Mouse (Mus musculus): ENCODE results near the gene Gm20388. TPM values are rescaled to one million over a fixed set of nuclear protein-coding genes. Genes with fewer than 3 reads are reported as not detected.

The Gm20388 gene
- polyA plus RNA-seq, 1 experiment from 2014 or later: 5.3 TPM

DNA sequence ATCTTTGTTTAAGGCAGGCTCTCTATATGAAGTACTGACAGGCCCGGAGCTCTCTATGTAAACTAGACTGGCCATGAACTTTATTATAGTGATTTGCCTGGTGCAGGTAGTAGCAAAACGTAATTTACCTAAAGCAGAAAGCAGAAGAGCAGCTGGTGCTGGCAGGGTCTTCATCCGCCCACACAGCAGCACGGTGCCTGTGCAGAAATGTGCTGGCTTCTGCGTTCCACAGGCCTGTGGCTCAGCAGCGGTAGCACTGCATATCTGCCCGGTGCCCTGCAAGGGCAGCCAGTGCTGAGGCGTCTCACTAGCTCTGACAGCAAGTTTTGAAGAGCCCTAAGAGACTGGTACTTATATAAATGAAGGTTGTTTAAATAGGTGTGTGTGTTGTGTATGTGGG, 44.7 kb downstream of the Gm20388 start:
- ATAC-seq (replicated peaks; ENCODE audit: low FRiP score) (no peak), DNase-seq (ENCODE audit: low spot score) (no peak)
- H3K9ac ChIP-seq (ENCODE audit: low read depth, low read length): no peak overlapping the region
- WGBS: 92% methylated on average over 8 of the region's 8 CpGs
- H3K27me3 ChIP-seq (replicated peaks; ENCODE audit: control insufficient read depth, insufficient read depth, low read length): no peaks in the 10 kb centered on the region
- no peaks in the 10 kb centered on the region for H3K4me1 ChIP-seq (replicated peaks; ENCODE audit: control insufficient read depth, insufficient read depth, low read length)
- no peak overlapping the region for H3K4me3 ChIP-seq (ENCODE audit: low read depth, low read length)
- no peak overlapping the region for H3K4me2 ChIP-seq
- H3K9me3 ChIP-seq (ENCODE audit: control insufficient read depth, low read length): no peaks in the 10 kb centered on the region
- no peak overlapping the region for H3K27ac ChIP-seq (ENCODE audit: low read depth, low read length)
- H3K36me3 ChIP-seq (ENCODE audit: control insufficient read depth, insufficient read depth, low read length): peaks cover 59% of the 10 kb centered on the region

DNA sequence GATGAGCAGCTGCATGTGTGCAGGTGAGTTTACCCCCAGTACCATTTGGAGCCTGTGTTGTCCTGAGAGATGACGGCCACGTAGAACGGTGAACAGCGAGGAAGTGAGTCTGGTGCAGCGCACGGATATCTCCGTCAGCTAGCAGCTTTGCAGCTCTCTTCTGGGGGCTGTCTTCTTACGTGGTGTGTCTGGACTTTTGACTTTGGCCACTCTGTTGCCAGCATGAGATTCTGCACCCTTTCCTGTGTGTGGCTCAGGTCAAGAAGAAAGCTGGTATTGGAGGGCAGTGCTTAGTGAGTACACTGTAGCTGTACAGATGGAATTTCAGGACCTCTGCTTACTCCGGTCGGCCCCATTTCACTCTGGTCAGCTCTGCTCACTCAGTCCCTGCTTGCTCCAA, 47.4 kb downstream of the Gm20388 start:
- Histone ChIP-seq H3K36me3 (ENCODE audit: control insufficient read depth, insufficient read depth, low read length) (peaks cover 42% of the 10 kb centered on the region), H3K4me1 (replicated peaks; ENCODE audit: control insufficient read depth, insufficient read depth, low read length) (no peaks in the 10 kb centered on the region), H3K27me3 (replicated peaks; ENCODE audit: control insufficient read depth, insufficient read depth, low read length) (no peaks in the 10 kb centered on the region), H3K4me3 (ENCODE audit: low read depth, low read length) (no peak overlapping the region), H3K9me3 (ENCODE audit: control insufficient read depth, low read length) (no peaks in the 10 kb centered on the region), H3K4me2 (no peak overlapping the region), H3K9ac (ENCODE audit: low read depth, low read length) (no peak overlapping the region), H3K27ac (ENCODE audit: low read depth, low read length) (no peak overlapping the region)
- ATAC-seq (replicated peaks; ENCODE audit: low FRiP score) (no peak), DNase-seq (ENCODE audit: low spot score) (no peak)
- WGBS: 96% methylated on average over 10 of the region's 10 CpGs

DNA sequence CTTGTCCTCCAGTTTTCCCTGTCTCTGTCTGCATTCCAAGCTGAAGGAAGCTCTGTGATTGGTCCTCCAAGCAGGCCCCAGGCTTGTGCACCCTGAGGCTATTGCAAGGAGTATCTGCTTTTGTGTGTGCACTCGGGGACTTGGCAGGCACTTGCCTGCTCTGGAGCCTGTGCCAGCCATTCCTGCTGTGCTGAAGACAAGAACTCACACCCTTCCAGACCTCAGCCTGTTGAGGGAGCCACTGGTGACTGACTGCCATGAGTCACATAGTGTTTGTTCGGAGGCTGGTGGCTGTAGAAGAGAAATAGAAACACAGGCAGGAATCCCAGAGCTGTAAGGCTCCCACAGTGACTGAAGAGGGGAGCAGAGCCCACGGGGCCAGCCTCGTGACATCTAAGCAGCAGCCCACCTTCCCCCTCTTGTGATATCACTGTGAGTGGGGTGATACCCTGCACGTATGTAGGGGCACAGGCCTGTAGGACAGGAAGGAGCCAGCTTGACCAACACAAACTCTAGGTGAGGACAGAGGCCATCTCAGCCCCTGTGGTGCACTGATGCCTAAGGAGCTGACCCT, 50.0 kb downstream of the Gm20388 start:
- 62% methylated on average over 5 of the region's 5 CpGs for WGBS
- no peak for DNase-seq (ENCODE audit: low spot score)
- Histone ChIP-seq H3K4me3 (ENCODE audit: low read depth, low read length) (no peak overlapping the region), H3K27me3 (replicated peaks; ENCODE audit: control insufficient read depth, insufficient read depth, low read length) (no peaks in the 10 kb centered on the region), H3K9me3 (ENCODE audit: control insufficient read depth, low read length) (no peaks in the 10 kb centered on the region), H3K9ac (ENCODE audit: low read depth, low read length) (no peak overlapping the region), H3K27ac (ENCODE audit: low read depth, low read length) (no peak overlapping the region), H3K4me1 (replicated peaks; ENCODE audit: control insufficient read depth, insufficient read depth, low read length) (no peaks in the 10 kb centered on the region), H3K4me2 (no peak overlapping the region), H3K36me3 (ENCODE audit: control insufficient read depth, insufficient read depth, low read length) (peaks cover 21% of the 10 kb centered on the region)
- ATAC-seq (replicated peaks; ENCODE audit: low FRiP score): no peak

DNA sequence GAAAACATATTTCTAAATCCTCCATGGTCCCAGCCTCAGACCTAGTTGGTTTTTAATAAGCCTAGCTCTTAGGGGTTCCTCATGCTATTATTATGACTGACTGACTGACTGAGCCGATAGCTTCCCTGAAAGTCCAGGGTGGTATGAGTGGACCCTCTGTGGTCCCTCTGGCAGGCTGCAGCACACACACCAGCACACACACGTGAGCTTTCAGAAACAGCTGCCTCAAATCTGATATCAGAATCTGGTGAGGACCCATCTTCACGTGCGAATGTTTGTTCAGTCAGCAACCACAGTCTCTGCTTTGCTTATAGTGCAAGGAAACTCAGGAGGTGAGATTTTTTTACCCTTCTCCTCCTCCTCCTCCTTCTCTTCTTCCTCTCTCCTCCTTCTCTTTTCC, 54.2 kb downstream of the Gm20388 start:
- 71% methylated on average over 4 of the region's 4 CpGs for whole genome bisulfite sequencing
- Histone ChIP-seq H3K9ac (ENCODE audit: low read depth, low read length) (no peak overlapping the region), H3K4me3 (ENCODE audit: low read depth, low read length) (no peak overlapping the region), H3K27me3 (replicated peaks; ENCODE audit: control insufficient read depth, insufficient read depth, low read length) (no peaks in the 10 kb centered on the region), H3K4me2 (no peak overlapping the region), H3K36me3 (ENCODE audit: control insufficient read depth, insufficient read depth, low read length) (no peaks in the 10 kb centered on the region), H3K27ac (ENCODE audit: low read depth, low read length) (no peak overlapping the region), H3K9me3 (ENCODE audit: control insufficient read depth, low read length) (peaks cover 4% of the 10 kb centered on the region; the same call in 1 of the 2 replicates), H3K4me1 (replicated peaks; ENCODE audit: control insufficient read depth, insufficient read depth, low read length) (no peaks in the 10 kb centered on the region)
- no peak for DNase-seq (ENCODE audit: low spot score)
- ATAC-seq (replicated peaks; ENCODE audit: low FRiP score): no peak

DNA sequence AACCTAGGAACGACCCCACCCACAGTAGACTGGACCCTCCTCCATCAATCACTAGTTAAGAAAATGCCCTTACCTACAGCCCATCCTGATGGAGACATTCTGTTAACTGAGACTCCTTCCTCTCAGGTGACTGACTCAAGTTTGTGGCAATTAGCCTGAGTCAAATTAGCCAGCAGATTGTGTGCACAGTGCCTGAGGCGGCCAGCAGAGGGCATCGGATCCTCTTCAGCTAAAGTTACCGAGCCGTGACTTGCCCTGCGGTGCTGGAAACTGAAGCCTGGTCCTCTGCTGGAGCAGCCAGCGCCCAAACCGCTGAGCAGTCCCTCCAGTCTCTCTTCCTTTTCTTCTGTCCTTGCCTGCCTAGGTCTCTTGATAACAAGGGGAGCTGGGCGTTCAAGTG, 56.8 kb downstream of the Gm20388 start:
- H3K27ac ChIP-seq (ENCODE audit: low read depth, low read length): no peak overlapping the region
- ATAC-seq (replicated peaks; ENCODE audit: low FRiP score) (no peak), DNase-seq (ENCODE audit: low spot score) (no peak)
- no peaks in the 10 kb centered on the region; the same call in 1 of the 2 replicates for H3K27me3 ChIP-seq (replicated peaks; ENCODE audit: control insufficient read depth, insufficient read depth, low read length)
- no peak overlapping the region for H3K4me2 ChIP-seq
- WGBS: 79% methylated on average over 9 of the region's 9 CpGs
- no peaks in the 10 kb centered on the region for H3K4me1 ChIP-seq (replicated peaks; ENCODE audit: control insufficient read depth, insufficient read depth, low read length)
- H3K36me3 ChIP-seq (ENCODE audit: control insufficient read depth, insufficient read depth, low read length): no peaks in the 10 kb centered on the region
- H3K9me3 ChIP-seq (ENCODE audit: control insufficient read depth, low read length): peaks cover 4% of the 10 kb centered on the region; the same call in 1 of the 2 replicates
- no peak overlapping the region for H3K9ac ChIP-seq (ENCODE audit: low read depth, low read length)
- no peak overlapping the region for H3K4me3 ChIP-seq (ENCODE audit: low read depth, low read length)

DNA sequence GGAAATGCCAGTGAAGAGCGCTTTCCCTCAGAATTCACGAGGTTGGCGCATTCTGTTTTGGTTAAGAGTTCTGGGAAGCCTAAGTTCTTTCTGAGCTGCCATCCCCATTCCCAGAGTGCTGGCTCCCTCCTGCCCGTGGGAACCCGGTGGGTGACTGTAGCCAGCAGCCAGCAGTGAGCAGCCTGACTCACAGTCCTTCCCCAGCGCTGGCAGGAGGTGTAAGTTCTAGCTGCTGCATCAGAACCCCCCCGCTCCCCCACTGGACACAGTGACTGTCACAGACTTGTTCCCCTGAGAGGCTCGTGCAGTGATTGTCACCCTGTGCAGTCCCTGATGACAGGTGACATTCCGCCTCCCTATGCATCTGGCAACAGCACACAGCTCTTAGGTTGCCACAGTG, 59.5 kb downstream of the Gm20388 start:
- Histone ChIP-seq H3K27me3 (replicated peaks; ENCODE audit: control insufficient read depth, insufficient read depth, low read length) (no peaks in the 10 kb centered on the region; the same call in 1 of the 2 replicates), H3K36me3 (ENCODE audit: control insufficient read depth, insufficient read depth, low read length) (no peaks in the 10 kb centered on the region), H3K27ac (ENCODE audit: low read depth, low read length) (no peak overlapping the region), H3K4me2 (no peak overlapping the region), H3K9me3 (ENCODE audit: control insufficient read depth, low read length) (peaks cover 4% of the 10 kb centered on the region; the same call in 1 of the 2 replicates), H3K4me3 (ENCODE audit: low read depth, low read length) (no peak overlapping the region), H3K9ac (ENCODE audit: low read depth, low read length) (no peak overlapping the region), H3K4me1 (replicated peaks; ENCODE audit: control insufficient read depth, insufficient read depth, low read length) (no peaks in the 10 kb centered on the region)
- 73% methylated on average over 9 of the region's 9 CpGs for WGBS
- DNase-seq (ENCODE audit: low spot score) (no peak), ATAC-seq (replicated peaks; ENCODE audit: low FRiP score) (no peak)

DNA sequence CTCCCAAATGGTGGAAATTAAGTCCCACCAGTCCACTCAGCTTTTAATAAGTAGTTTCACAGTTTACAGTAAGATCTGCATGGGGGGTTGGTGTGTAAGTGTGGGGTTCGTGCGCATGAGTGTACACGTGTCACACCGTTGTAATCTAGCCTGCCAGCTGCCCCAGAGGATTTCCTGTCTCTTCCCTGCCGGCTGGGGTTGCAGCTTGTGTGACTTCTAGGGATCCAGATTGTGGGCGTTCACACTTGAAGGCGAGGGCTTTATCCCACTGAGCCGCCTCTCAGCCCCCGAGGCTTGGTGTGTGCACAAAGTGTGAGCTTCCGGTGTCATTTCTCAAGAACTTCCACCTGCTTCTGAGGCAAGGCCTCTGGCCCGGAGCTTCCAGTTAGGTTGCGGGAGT, 61.9 kb downstream of the Gm20388 start:
- H3K9ac ChIP-seq (ENCODE audit: low read depth, low read length): no peak overlapping the region
- H3K4me2 ChIP-seq: no peak overlapping the region
- 42% methylated on average over 12 of the region's 12 CpGs for WGBS
- no peaks in the 10 kb centered on the region for H3K36me3 ChIP-seq (ENCODE audit: control insufficient read depth, insufficient read depth, low read length)
- H3K4me3 ChIP-seq (ENCODE audit: low read depth, low read length): no peak overlapping the region
- H3K27ac ChIP-seq (ENCODE audit: low read depth, low read length): no peak overlapping the region
- H3K9me3 ChIP-seq (ENCODE audit: control insufficient read depth, low read length): peaks cover 2% of the 10 kb centered on the region; the same call in 1 of the 2 replicates
- ATAC-seq (replicated peaks; ENCODE audit: low FRiP score) (no peak), DNase-seq (ENCODE audit: low spot score) (no peak)
- H3K27me3 ChIP-seq (replicated peaks; ENCODE audit: control insufficient read depth, insufficient read depth, low read length): no peaks in the 10 kb centered on the region; the same call in 1 of the 2 replicates
- H3K4me1 ChIP-seq (replicated peaks; ENCODE audit: control insufficient read depth, insufficient read depth, low read length): no peaks in the 10 kb centered on the region

DNA sequence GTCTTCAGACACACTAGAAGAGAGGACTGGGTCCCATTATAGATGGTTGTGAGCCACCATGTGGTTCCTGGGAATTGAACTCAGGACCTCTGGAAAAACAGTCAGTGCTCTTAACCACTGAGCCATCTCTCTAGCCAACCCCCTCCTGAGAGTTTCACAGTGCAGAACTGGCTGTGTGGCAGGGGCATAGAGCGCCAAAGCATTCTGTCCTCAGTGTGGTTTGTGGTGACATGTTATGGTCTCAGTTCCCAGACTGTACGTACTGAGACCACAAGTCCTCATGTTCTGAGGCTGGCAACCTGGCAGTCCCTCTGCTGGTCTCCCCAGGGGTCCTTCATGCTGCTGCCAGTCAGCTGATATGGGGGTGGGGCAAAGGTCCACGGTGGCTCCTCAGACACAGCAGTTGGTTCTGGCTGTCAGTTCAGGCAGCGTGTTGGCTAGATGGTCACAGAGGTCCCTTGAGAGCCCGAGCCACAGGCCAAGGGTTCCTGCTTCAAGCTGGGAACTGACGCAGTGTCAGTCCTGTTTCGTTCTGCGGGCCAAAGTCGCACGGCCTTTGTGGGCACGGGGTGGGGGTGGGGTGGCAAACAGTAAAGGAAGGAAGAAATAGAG, 68.2 kb downstream of the Gm20388 start:
- no peak for ATAC-seq (replicated peaks; ENCODE audit: low FRiP score)
- no peak overlapping the region for H3K9ac ChIP-seq (ENCODE audit: low read depth, low read length)

DNA sequence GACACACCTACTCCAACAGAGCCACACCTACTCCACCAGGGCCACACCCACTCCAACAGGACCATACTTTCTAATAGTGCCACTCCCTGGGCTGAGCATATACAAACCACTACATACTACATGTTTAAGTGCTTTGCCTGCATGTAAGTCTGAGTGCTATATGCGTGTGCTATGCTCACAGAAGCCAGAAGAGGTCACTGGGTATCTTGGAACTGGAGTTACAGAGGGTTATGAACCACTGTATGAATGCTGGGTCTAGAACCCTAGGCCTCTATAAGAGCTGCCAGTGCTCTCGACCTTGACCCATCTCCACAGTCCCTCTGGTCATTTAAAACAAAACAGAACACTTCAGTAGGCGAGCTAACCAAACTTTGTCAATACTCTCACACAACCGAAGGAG, 70.6 kb downstream of the Gm20388 start:
- no peaks in the 10 kb centered on the region for H3K4me1 ChIP-seq (replicated peaks; ENCODE audit: control insufficient read depth, insufficient read depth, low read length)
- H3K9me3 ChIP-seq (ENCODE audit: control insufficient read depth, low read length): no peaks in the 10 kb centered on the region
- 56% methylated on average over 4 of the region's 4 CpGs for WGBS
- H3K9ac ChIP-seq (ENCODE audit: low read depth, low read length): no peak overlapping the region
- ATAC-seq (replicated peaks; ENCODE audit: low FRiP score) (no peak), DNase-seq (ENCODE audit: low spot score) (no peak)
- H3K4me3 ChIP-seq (ENCODE audit: low read depth, low read length): no peak overlapping the region
- no peaks in the 10 kb centered on the region for H3K36me3 ChIP-seq (ENCODE audit: control insufficient read depth, insufficient read depth, low read length)
- no peak overlapping the region for H3K4me2 ChIP-seq
- no peaks in the 10 kb centered on the region for H3K27me3 ChIP-seq (replicated peaks; ENCODE audit: control insufficient read depth, insufficient read depth, low read length)
- H3K27ac ChIP-seq (ENCODE audit: low read depth, low read length): no peak overlapping the region

More for the DNA sequence above, 68.2 kb downstream of the Gm20388 start:
- Histone ChIP-seq H3K4me3 (ENCODE audit: low read depth, low read length) (no peak overlapping the region), H3K36me3 (ENCODE audit: control insufficient read depth, insufficient read depth, low read length) (no peaks in the 10 kb centered on the region), H3K27ac (ENCODE audit: low read depth, low read length) (no peak overlapping the region), H3K4me2 (no peak overlapping the region), H3K4me1 (replicated peaks; ENCODE audit: control insufficient read depth, insufficient read depth, low read length) (no peaks in the 10 kb centered on the region), H3K9me3 (ENCODE audit: control insufficient read depth, low read length) (no peaks in the 10 kb centered on the region), H3K27me3 (replicated peaks; ENCODE audit: control insufficient read depth, insufficient read depth, low read length) (no peaks in the 10 kb centered on the region)
- 53% methylated on average over 11 of the region's 11 CpGs for WGBS
- DNase-seq (ENCODE audit: low spot score): no peak
